Mouse (Mus musculus): ENCODE results near the gene Mtmr12.
"Not testable (repeated sequence)": the region's sequence is repeated elsewhere in the genome, so short reads cannot be mapped to it uniquely, and the experiment has no call there.

Mtmr12 gene

GRCm38 (mm10) chr15:12204319-12205159, at the start of gene Mtmr12:
TSS of gene Mtmr12 (plus strand) at chr15:12205028.
- in situ Hi-C loops (cut with MboI, MseI) = loop anchor here (10.0 kb wide), 1 partner anchor 120 kb away; the partner anchor contains the start of genes 1810049J17Rik and Golph3

DNA sequence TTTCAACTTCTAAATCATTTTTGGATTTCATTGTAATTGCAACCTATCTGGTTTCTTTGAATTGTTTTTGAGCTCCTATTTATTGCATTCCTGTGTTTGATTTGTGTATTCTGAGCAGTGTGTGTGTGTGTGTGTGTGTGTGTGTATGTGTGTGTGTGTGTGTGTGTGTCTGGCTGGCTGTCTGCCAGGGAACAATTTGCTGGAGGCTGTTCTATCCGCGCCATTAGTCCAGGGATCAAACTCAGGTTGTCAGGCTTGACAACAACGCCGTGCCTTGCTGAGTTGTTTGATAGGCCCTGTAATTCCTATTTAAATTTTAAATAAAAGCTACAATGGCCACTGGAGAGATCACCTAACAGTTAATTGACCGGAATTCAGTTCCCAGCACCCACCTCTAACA, 26.7 kb upstream of the Mtmr12 start:
- in situ Hi-C loops (cut with MboI, MseI) = no loop called here

DNA sequence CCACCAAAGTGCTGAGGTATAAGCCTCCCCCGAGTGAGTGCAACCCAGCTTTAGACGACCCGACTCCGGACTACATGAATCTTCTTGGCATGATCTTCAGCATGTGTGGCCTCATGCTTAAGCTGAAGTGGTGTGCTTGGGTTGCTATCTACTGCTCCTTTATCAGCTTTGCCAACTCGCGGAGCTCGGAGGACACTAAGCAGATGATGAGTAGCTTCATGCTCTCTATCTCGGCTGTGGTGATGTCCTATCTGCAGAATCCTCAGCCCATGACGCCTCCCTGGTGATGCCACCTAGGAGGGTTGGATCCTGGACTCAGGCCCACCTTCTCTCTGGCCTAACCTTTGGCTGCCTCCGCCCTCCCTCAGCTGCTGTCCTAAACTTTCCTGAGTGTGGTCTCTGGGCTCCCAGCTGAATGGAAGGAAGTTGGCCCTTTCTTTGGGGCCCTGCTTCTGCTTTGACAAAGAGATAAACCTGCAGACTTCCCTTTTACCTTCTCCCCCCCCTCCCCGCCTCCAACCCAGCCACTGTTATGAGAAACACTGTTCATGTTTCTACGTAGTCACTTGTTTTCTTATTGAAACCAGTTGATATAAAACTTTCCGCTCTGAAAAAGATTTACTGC, 23.5 kb upstream of the Mtmr12 start:
- in situ Hi-C loops (cut with MboI, MseI) = not testable (repeated sequence)

GRCm38 (mm10) chr15:12193880-12194816, 10.7 kb upstream of the Mtmr12 start:
- in situ Hi-C loops (cut with MboI, MseI) = loop anchor here (5.0 kb wide), 1 partner anchor 73 kb away; no protein-coding TSS in a partner anchor

GRCm38 (mm10) chr15:12194817-12195735, 9.8 kb upstream of the Mtmr12 start:
- in situ Hi-C loops (cut with MboI, MseI) = loop anchor here (5.0 kb wide), 1 partner anchor 72 kb away; no protein-coding TSS in a partner anchor

GRCm38 (mm10) chr15:12195966-12196365, 8.9 kb upstream of the Mtmr12 start:
- in situ Hi-C loops (cut with MboI, MseI) = no loop called here

DNA sequence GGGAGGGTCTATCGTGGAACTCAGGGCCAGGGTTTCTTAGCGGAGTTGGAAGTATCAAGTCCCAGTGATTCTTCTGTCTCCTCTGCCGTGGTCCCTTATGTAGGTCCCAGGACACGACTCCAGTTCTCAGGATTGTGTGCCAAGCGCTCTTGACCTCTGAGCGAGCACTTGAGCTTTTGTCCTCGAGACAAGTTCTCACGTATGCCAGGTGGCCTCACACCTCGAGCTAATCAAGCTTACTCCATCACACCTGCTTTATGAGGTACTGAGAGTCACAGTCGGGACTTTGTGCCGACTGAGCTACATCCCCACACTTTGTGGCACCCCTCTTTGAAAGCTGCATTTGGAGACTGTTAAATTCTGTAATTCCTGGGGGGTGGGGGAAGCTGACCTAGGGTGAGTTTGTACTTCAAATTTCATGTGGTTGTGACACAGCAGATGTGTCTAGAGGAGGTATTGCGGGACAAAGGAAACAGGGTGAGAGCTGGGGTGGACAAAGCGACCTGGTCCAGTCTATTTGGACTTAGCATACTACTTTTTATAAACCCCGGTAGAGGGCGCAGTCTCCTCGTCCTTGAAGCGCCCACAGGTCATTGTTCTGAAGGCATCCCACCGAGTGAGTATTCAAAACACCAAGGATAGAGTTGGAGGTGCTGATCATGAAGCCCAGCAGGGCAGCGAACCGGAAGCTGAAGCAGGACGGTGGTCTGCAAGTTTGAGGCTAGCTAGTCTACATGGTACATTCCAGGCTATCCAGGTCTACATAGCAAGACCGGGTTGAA, 8.2 kb upstream of the Mtmr12 start:
- in situ Hi-C loops (cut with MboI, MseI) = no loop called here

GRCm38 (mm10) chr15:12197361-12197760, 7.5 kb upstream of the Mtmr12 start:
- in situ Hi-C loops (cut with MboI, MseI) = no loop called here

- in situ Hi-C loops (cut with MboI, MseI) = loop anchor here (10.0 kb wide), 1 partner anchor 125 kb away; the partner anchor contains the start of genes 1810049J17Rik and Golph3
Observed at GRCm38 (mm10) chr15:12200021-12200420, 4.8 kb upstream of the Mtmr12 start.

- in situ Hi-C loops (cut with MboI, MseI) = loop anchor here (10.0 kb wide), 1 partner anchor 123 kb away; the partner anchor contains the start of genes 1810049J17Rik and Golph3
Observed at GRCm38 (mm10) chr15:12201856-12202255, 3.0 kb upstream of the Mtmr12 start.

DNA sequence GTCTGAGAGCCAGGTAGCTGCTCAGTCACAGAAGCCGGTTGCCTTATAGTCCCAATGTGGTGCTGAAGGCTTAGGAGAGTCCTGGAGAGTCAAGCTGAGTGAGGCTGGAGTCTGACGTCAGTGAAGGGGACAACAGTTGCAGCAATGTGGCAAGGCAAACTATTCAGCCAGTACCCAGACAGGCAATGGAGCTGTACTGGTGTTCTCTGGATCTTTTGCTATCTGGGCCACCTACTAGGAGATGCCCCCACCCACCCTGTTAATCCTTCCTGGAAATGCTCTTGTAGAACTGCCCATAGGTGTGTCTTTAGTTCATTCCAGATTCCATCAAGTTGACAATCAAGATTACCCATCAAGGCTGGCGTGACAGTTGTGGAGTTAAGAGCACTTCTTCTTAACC, 2.4 kb upstream of the Mtmr12 start:
- in situ Hi-C loops (cut with MboI, MseI) = loop anchor here (10.0 kb wide), 1 partner anchor 122 kb away; the partner anchor contains the start of genes 1810049J17Rik and Golph3

- in situ Hi-C loops (cut with MboI, MseI) = loop anchor here (10.0 kb wide), 1 partner anchor 122 kb away; the partner anchor contains the start of genes 1810049J17Rik and Golph3
Observed at GRCm38 (mm10) chr15:12203008-12203407, 1.8 kb upstream of the Mtmr12 start.

- in situ Hi-C loops (cut with MboI, MseI) = loop anchor here (10.0 kb wide), 1 partner anchor 121 kb away; the partner anchor contains the start of genes 1810049J17Rik and Golph3
Observed at GRCm38 (mm10) chr15:12203512-12204318, 1.1 kb upstream of the Mtmr12 start.

GRCm38 (mm10) chr15:12205160-12205901, 503 bp downstream of the Mtmr12 start:
- in situ Hi-C loops (cut with MboI, MseI) = loop anchor here (10.0 kb wide), 1 partner anchor 119 kb away; the partner anchor contains the start of genes 1810049J17Rik and Golph3

- in situ Hi-C loops (cut with MboI, MseI) = loop anchor here (10.0 kb wide), 1 partner anchor 119 kb away; the partner anchor contains the start of genes 1810049J17Rik and Golph3
Observed at GRCm38 (mm10) chr15:12205902-12206645, 1.2 kb downstream of the Mtmr12 start.

DNA sequence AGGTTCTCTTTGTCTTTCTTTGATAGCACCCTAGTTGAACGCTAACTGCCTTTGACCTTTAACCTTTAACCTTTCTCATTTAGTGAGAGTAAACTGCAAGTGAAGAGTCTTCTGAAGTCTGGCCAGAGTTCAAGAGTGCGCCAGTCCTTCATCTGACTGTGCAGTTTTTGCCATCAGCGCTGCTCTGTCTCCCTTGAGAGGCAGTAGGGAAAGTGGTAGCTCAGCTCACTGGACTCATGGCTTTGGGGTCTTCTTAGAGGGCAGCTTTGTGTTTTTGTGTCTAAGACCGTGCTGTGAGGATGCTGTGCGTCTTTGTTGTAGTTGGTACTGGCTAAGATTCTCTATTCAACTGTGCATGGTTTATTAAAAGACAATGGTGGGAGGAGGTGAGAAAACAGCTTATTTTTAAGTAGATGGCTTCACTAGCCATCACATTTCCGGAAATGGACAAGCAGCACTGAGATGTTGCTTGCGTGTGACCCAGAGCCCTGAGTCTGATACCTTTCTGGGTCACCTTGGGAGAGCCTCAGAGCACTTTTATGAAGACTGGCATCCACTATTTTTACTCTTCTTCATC, 1.9 kb downstream of the Mtmr12 start:
- in situ Hi-C loops (cut with MboI, MseI) = loop anchor here (10.0 kb wide), 1 partner anchor 118 kb away; the partner anchor contains the start of genes 1810049J17Rik and Golph3
